Mouse (Mus musculus) hindbrain, embryonic 13.5 days (tissue): ENCODE measurements at regions not wholly inside any gene's neighbourhood (a gene's known extent, or its start where the extent isn't known, plus 50 kb on each side); places are given as distances from the start of the nearest gene placed in this dataset.
"Not testable (repeated sequence)": the region's sequence is repeated elsewhere in the genome, so short reads cannot be mapped to it uniquely, and the experiment has no call there.

Experiments used
- ATAC-seq: fragments of 200-750 bp; cut with Nextera tagmentation; 2 replicates; pipeline ENCODE4 v1.8.0; 2017; ENCODE audit warnings: moderate TSS enrichment; ENCODE audit not compliant: low FRiP score
- H3K27ac ChIP-seq: fragments of 300-500 bp; sonication (generic); 2 replicates; pipeline ENCODE4 v1.5.1; 2015; ENCODE audit warnings: inconsistent platforms, mild to moderate bottlenecking, moderate library complexity
- H3K27me3 ChIP-seq: fragments of 300-500 bp; sonication (generic); 2 replicates; pipeline ENCODE4 v1.6.1; 2015; ENCODE audit warnings: mild to moderate bottlenecking, inconsistent platforms
- H3K36me3 ChIP-seq: fragments of 300-500 bp; sonication (generic); 2 replicates; pipeline ENCODE4 v1.6.1; 2015; ENCODE audit warnings: mild to moderate bottlenecking, inconsistent platforms
- H3K4me1 ChIP-seq: fragments of 300-500 bp; sonication (generic); replicated peaks from 2 replicates; pipeline ENCODE4 v1.6.1; 2015; ENCODE audit warnings: inconsistent platforms
- H3K4me2 ChIP-seq: fragments of 300-500 bp; sonication (generic); 2 replicates; pipeline ENCODE4 v1.6.1; 2015; ENCODE audit warnings: inconsistent platforms, mild to moderate bottlenecking, moderate library complexity
- H3K4me3 ChIP-seq: fragments of 300-500 bp; sonication (generic); 2 replicates; pipeline ENCODE4 v1.5.1; 2015; ENCODE audit warnings: mild to moderate bottlenecking, inconsistent platforms
- H3K9ac ChIP-seq: fragments of 300-500 bp; sonication (generic); 2 replicates; pipeline ENCODE4 v1.6.1; 2015; ENCODE audit warnings: mild to moderate bottlenecking, inconsistent platforms
- H3K9me3 ChIP-seq: fragments of 300-500 bp; sonication (generic); 2 replicates; pipeline ENCODE4 v1.6.1; 2016; ENCODE audit warnings: inconsistent platforms
- WGBS: fragments of 180-500 bp; shearing (Covaris S2); methylation state at CpG from one replicate; pipeline ENCODE4 v1.1.7; 2015; 5-methylcytosine and 5-hydroxymethylcytosine counted together

GRCm38 (mm10) chrX:103129347-103129746, 57.1 kb downstream of the Nap1l2 start:
- not testable (repeated sequence) for H3K9me3 ChIP-seq, H3K4me3 ChIP-seq, H3K27me3 ChIP-seq, H3K4me2 ChIP-seq, H3K27ac ChIP-seq, H3K36me3 ChIP-seq, ATAC-seq, H3K9ac ChIP-seq, H3K4me1 ChIP-seq
- WGBS: 69% methylated on average over 21 of the region's 21 CpGs

DNA sequence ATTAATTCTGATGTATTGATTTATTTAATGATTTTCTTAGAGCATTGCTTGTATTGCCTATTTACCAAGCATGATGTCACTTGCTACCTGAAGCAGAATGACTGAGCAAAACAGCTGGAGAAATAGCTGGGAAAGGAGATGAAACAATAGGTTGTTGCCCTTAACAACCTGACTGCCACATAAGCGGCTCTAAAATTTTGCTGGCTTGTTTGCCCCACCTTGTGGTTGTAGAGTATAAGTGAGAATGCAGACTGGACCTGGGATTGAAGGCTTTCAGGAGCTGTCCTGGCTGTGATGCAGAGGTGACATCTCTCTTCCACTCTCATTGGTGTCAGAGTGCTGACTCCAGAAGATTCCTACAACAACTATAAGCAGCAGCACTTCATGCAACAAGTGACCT, 77.3 kb downstream of the Nap1l2 start:
- Histone ChIP-seq H3K4me1 (no peaks in the 10 kb centered on the region), H3K36me3 (no peaks in the 10 kb centered on the region), H3K4me2 (no peak overlapping the region), H3K9ac (no peak overlapping the region), H3K4me3 (no peak overlapping the region), H3K27me3 (peaks cover 12% of the 10 kb centered on the region; the same call in 1 of the 2 replicates), H3K27ac (no peak overlapping the region), H3K9me3 (no peaks in the 10 kb centered on the region)
- ATAC-seq: no peak
- 4% methylated on average over 1 of the region's 1 CpGs for WGBS

DNA sequence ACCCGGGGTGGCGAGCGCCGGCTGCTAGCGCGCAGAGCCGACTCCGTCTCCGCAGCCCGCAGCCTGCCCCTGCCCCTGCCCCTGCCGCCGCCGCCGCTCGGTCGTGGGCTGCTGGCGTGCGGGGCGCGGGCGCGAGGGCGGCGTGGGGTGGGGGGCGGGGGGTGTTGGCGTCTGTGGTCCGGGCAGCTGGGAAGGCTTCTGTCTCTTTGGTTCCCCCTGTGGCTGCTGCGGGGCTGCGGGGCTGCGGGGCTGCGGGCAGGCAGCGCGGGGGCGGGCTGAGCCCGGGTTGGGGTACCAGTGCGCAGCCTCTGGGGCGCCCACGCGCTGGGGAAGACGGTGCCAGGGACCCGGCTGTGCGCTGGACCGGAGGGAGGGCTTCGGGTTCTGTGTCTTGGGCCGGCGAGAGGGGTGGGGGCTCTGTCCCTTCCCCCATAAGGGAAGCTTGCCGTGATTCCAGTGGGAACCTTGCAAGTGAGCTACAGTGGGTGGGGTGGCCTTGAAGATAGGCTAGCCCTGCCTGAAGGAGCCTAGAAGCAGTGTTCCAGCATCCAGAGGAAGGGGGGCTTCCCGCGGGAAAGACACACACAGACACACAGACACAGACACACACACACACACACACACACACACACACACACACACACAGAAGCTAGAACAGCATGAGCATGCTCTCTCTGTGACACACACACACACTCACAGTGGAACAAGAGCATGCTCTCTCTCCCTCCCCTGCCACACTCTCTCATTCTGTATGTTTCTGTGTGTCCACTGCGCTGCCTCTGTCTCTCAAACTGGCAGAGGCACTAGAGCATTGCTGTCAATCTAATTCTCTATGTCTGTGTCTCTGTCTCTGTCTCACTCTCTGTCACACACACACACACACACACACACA, 118.5 kb downstream of the Nap1l2 start:
- not testable (repeated sequence) for H3K36me3 ChIP-seq, H3K27ac ChIP-seq, H3K4me2 ChIP-seq, H3K4me3 ChIP-seq, H3K9ac ChIP-seq, H3K4me1 ChIP-seq, H3K9me3 ChIP-seq, H3K27me3 ChIP-seq
- ATAC-seq: peak; percentile 90
- no CpG with 5 or more reads among the region's 50 CpGs for WGBS

DNA sequence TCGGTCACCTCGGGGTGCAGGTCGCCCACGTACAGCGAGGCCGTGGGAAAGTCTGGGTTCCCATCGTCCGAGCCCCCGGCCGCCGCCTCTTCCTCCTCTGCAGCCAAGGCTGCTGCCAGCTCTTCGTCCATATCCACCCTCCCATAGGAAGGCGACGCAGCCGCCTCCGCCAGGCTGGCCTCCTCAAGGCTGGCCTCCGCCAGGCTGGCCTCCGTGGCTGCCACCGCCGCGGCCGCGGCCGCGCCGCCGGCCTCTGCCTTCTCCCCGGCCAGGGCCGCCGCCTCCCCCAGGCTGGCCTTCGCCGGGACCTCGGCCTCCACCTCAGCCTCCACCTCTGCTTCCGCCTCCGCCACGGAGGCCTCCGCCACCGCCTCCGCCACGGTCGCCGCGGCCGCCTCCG, 119.3 kb downstream of the Nap1l2 start:
- H3K4me1 ChIP-seq, H3K9ac ChIP-seq, H3K27me3 ChIP-seq, H3K36me3 ChIP-seq, H3K4me2 ChIP-seq, H3K27ac ChIP-seq, H3K9me3 ChIP-seq, H3K4me3 ChIP-seq: not testable (repeated sequence)
- WGBS: no CpG with 5 or more reads among the region's 45 CpGs
- peak; percentile 8; the same call in 1 of the 2 replicates for ATAC-seq

- no peaks in the 10 kb centered on the region for H3K36me3 ChIP-seq
- peak overlapping the region; percentile 44 for H3K4me2 ChIP-seq
- H3K4me1 ChIP-seq: no peaks in the 10 kb centered on the region
- peak; percentile 71 for ATAC-seq
- H3K27me3 ChIP-seq: peaks cover 17% of the 10 kb centered on the region
- H3K9me3 ChIP-seq: no peaks in the 10 kb centered on the region
- H3K27ac ChIP-seq: no peak overlapping the region
- H3K4me3 ChIP-seq: peak overlapping the region; percentile 27
- WGBS: 14% methylated on average over 19 of the region's 22 CpGs
- no peak overlapping the region for H3K9ac ChIP-seq
These were observed 98.3 kb downstream of the 1700018G05Rik start for GRCm38 (mm10) chrX:103026256-103027028.

DNA sequence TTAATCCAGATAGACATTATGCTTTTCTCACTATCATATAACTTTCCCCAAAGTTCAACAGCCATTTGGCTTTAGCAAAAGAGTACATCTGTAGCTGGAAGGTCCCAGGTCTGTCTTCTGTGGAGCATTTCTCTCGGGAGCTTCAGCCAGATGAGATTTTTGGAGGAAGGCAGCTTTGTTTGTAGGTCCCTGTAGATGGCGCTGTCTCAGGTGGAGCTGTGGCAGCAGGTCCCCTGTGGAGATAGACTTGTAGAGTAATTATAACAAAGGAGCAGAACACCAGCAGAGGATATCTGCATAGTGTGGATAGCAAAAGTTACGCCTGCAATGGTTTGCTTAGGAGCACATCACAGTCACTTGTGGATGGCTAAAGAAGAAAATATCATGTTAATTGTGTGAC, 97.3 kb downstream of the 1700018G05Rik start:
- H3K36me3 ChIP-seq, ATAC-seq, H3K4me3 ChIP-seq, H3K27ac ChIP-seq, H3K9ac ChIP-seq, H3K9me3 ChIP-seq, H3K4me1 ChIP-seq: not testable (repeated sequence)
- Histone ChIP-seq H3K4me2 (peak overlapping the region; percentile 44; the same call in 1 of the 2 replicates), H3K27me3 (peaks cover 19% of the 10 kb centered on the region)
- 32% methylated on average over 3 of the region's 3 CpGs for WGBS

- WGBS: no CpG with 5 or more reads among the region's 61 CpGs
- not testable (repeated sequence) for H3K27me3 ChIP-seq, H3K4me1 ChIP-seq, H3K9me3 ChIP-seq, H3K27ac ChIP-seq, H3K4me3 ChIP-seq, H3K36me3 ChIP-seq, H3K4me2 ChIP-seq, H3K9ac ChIP-seq
- ATAC-seq: peak; percentile 19; the same call in 1 of the 2 replicates
These were observed 85.4 kb downstream of the 1700018G05Rik start for GRCm38 (mm10) chrX:103013425-103014057.

DNA sequence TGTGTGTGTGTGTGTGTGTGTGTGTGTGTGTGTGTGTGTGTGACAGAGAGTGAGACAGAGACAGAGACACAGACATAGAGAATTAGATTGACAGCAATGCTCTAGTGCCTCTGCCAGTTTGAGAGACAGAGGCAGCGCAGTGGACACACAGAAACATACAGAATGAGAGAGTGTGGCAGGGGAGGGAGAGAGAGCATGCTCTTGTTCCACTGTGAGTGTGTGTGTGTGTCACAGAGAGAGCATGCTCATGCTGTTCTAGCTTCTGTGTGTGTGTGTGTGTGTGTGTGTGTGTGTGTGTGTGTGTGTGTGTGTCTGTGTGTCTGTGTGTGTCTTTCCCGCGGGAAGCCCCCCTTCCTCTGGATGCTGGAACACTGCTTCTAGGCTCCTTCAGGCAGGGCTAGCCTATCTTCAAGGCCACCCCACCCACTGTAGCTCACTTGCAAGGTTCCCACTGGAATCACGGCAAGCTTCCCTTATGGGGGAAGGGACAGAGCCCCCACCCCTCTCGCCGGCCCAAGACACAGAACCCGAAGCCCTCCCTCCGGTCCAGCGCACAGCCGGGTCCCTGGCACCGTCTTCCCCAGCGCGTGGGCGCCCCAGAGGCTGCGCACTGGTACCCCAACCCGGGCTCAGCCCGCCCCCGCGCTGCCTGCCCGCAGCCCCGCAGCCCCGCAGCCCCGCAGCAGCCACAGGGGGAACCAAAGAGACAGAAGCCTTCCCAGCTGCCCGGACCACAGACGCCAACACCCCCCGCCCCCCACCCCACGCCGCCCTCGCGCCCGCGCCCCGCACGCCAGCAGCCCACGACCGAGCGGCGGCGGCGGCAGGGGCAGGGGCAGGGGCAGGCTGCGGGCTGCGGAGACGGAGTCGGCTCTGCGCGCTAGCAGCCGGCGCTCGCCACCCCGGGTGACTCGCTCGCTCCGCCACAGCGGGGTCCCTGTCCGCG, 84.4 kb downstream of the 1700018G05Rik start:
- no CpG with 5 or more reads among the region's 56 CpGs for WGBS

GRCm38 (mm10) chrX:102993956-102994355, 65.8 kb downstream of the 1700018G05Rik start:
- H3K27me3 ChIP-seq, H3K27ac ChIP-seq, H3K9ac ChIP-seq, H3K4me3 ChIP-seq, H3K4me1 ChIP-seq, H3K9me3 ChIP-seq, ATAC-seq, H3K36me3 ChIP-seq, H3K4me2 ChIP-seq: not testable (repeated sequence)
- WGBS: 88% methylated on average over 1 of the region's 3 CpGs

More for the DNA sequence above, 84.4 kb downstream of the 1700018G05Rik start:
- not testable (repeated sequence) for H3K4me2 ChIP-seq, H3K9me3 ChIP-seq, H3K4me3 ChIP-seq, H3K27ac ChIP-seq, H3K36me3 ChIP-seq, H3K4me1 ChIP-seq, H3K9ac ChIP-seq, H3K27me3 ChIP-seq
- peak; percentile 85 for ATAC-seq
